Mouse (Mus musculus) stomach, embryonic 14.5 days (tissue): ENCODE data around the gene Farsa. TPM values are rescaled to one million over a fixed set of nuclear protein-coding genes. Genes with fewer than 3 reads are reported as not detected.

ENCODE experiments used
- ATAC-seq: fragments of 200-750 bp; cut with Nextera tagmentation; 2 replicates; pipeline ENCODE4 v1.8.0; 2017; ENCODE audit warnings: low read depth, moderate TSS enrichment; ENCODE audit not compliant: insufficient number of reproducible peaks, insufficient read depth, low FRiP score
- H3K27ac ChIP-seq: fragments of 300-500 bp; sonication (generic); 2 replicates; pipeline ENCODE4 v1.5.1; 2014; ENCODE audit warnings: mild to moderate bottlenecking, low read length, moderate library complexity, mixed read lengths
- H3K27me3 ChIP-seq: fragments of 300-500 bp; sonication (generic); 2 replicates; pipeline ENCODE4 v1.6.1; 2014; ENCODE audit warnings: low read length, control low read depth, mixed read lengths; ENCODE audit not compliant: control insufficient read depth, insufficient read depth
- H3K36me3 ChIP-seq: fragments of 300-500 bp; sonication (generic); 2 replicates; pipeline ENCODE4 v1.6.1; 2014; ENCODE audit warnings: mild to moderate bottlenecking, control low read depth, low read length, moderate library complexity, mixed read lengths; ENCODE audit not compliant: control insufficient read depth, insufficient read depth
- H3K4me1 ChIP-seq: fragments of 300-500 bp; sonication (generic); 2 replicates; pipeline ENCODE4 v1.6.1; 2014; ENCODE audit warnings: low read length, control low read depth, mixed read lengths; ENCODE audit not compliant: control insufficient read depth, insufficient read depth
- H3K4me2 ChIP-seq: fragments of 300-500 bp; sonication (generic); replicated peaks from 2 replicates; pipeline ENCODE4 v1.6.1; 2014; ENCODE audit warnings: low read depth, low read length, control low read depth
- H3K4me3 ChIP-seq: fragments of 300-500 bp; sonication (generic); 2 replicates; pipeline ENCODE4 v1.5.1; 2014; ENCODE audit warnings: low read depth, low read length, control low read depth
- H3K9ac ChIP-seq: fragments of 300-500 bp; sonication (generic); replicated peaks from 2 replicates; pipeline ENCODE4 v1.6.1; 2014; ENCODE audit warnings: low read depth, mild to moderate bottlenecking, control low read depth, low read length, moderate library complexity, mixed read lengths
- H3K9me3 ChIP-seq: fragments of 300-500 bp; sonication (generic); 2 replicates; pipeline ENCODE4 v1.6.1; 2016; ENCODE audit warnings: low read depth, low read length, control low read depth; ENCODE audit not compliant: control insufficient read depth
- WGBS: fragments of 180-500 bp; shearing (Covaris S2); extraction: QIAGEN DNeasy Blood & Tissue Kit; methylation state at CpG from one replicate; pipeline ENCODE4 v1.1.7; 2014; 5-methylcytosine and 5-hydroxymethylcytosine counted together
- polyA plus RNA-seq: library from polyadenylated mRNA; unstranded; fragments of >200 nt; fragmentation: Nextera tagmentation; extraction: Ambion mirVana; gene quantifications from 2 replicates; pipeline ENCODE4 v1.2.1, GENCODE M21; 2014

The Farsa gene
- polyA plus RNA-seq, 1 experiment from 2014 or later: 88.9 TPM

DNA sequence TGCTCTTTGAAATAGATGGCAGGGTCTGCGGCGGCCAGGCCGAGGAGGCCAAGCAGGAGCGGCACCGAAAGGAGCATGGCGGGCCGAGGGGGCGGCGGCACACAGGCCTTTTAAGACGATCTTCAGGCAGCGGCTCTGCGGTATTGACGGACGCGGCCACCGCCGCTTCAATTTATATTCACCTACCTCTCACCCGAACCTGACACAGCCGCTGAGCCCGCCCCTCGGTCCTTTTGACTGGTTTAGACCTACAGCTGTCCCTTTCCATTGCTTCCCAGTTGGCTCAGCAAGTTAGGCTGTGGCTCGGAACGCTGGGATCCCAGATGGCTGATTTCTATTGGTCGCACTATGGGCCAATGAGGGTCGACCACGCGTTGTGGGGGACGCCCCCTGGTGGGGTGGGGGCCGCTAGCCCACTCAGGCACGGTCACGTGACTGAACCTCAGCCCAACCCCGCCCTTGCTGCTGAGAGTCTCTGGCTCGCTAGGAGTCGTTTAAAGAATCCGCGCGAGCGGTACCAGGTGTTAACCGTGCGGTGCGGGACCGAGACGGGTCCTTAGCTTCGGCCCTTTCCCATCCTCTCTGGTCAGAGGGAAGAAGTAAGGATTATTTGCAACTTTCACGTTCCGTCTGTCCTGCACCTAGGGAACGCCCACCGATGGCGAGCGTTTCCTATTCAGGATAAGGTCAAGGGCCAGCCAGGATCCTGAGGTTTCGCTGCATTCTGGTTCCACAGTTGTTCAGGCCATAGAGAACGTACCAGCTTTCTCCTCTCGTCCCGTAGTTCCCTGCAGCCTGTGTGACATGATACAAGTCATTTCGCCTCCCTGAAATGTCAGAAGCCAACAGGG lies 9.8 kb upstream of the Farsa start, which contains the start of gene Calr:
Calr (minus strand) TSS at position 213 of the 851 bp plus-strand sequence.
- H3K4me3 ChIP-seq: peak within 1 kb of the TSS; percentile 93
- H3K36me3 ChIP-seq: peaks cover 39% of the 10 kb centered on the region
- H3K27ac ChIP-seq: peak within 1 kb of the TSS; percentile 82
- peak within 1 kb of the TSS; percentile 97 for H3K9ac ChIP-seq
- no peaks in the 10 kb centered on the region for H3K27me3 ChIP-seq
- peaks cover 20% of the 10 kb centered on the region for H3K4me1 ChIP-seq
- H3K4me2 ChIP-seq: peak within 1 kb of the TSS; percentile 80
- H3K9me3 ChIP-seq: no peaks in the 10 kb centered on the region
- peak; percentile 100 for ATAC-seq
- WGBS: under 1% methylated on average over 55 of the region's 55 CpGs

DNA sequence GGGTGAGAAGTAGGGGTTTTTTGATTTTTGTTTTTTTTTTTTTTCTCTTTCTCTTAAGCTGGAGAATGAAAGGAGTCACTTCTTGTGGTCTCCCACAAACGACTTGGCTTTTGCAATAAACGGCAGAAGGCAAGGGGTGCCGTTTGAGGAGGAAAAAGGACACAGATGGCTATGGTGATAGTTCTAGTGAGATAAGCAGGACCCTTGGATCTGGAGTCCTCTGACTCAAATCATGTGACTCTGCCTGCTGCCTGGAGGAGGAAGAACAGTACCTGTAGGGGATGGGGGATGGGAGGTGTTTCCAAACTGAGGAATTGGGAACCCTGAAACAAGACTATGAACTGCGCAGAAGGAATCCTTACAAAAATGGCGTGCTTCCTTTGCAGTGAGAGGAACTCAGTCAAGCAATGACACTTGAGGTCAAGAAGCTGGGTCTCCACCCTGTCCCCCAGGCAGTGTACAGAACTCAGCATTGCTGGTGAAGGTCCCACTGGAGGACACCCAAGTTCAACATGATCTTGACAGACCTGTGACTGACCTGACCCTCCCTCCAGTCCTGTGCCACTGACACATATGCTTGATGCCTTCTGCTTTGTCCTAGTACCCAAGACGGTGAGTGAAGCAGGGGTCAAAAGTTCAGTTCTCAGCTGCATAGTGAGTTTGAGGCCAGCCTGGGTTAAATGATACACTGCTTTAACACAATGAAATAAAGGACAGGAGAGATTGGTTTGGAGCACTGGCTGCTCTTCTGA lies 8.9 kb upstream of the Farsa start:
- WGBS: 46% methylated on average over 6 of the region's 6 CpGs
- Histone ChIP-seq H3K4me3 (peak overlapping the region; percentile 93), H3K9me3 (no peaks in the 10 kb centered on the region), H3K4me2 (peak overlapping the region; percentile 80), H3K27me3 (no peaks in the 10 kb centered on the region), H3K4me1 (peaks cover 20% of the 10 kb centered on the region), H3K27ac (peak overlapping the region; percentile 82), H3K9ac (peak overlapping the region; percentile 64; the same call in 1 of the 2 replicates), H3K36me3 (peaks cover 30% of the 10 kb centered on the region)
- ATAC-seq: no peak

DNA sequence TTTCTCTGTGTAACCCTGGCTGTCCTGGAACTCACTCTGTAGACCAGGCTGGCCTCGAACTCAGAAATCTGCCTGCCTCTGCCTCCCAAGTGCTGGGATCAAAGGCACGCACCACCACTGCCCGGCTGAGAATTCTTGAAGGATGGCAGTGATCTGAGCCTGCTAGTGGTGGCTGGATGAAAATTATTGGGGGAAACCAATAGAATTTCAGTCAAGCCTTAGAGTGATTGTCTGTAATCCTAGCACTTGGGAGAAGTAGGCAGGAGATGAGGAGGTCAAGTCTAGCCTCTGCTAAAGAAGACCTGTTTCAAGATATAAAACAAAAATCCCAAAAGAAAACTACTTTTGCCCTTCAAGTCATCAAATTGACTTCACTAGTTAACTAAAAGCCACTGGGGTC lies 355 bp upstream of the Farsa start:
- Histone ChIP-seq H3K36me3 (peaks cover 15% of the 10 kb centered on the region), H3K4me3 (peak overlapping the region; percentile 91; the same call in 1 of the 2 replicates), H3K4me1 (peaks cover 11% of the 10 kb centered on the region), H3K4me2 (no peak overlapping the region), H3K9ac (no peak overlapping the region), H3K27ac (no peak overlapping the region), H3K9me3 (no peaks in the 10 kb centered on the region), H3K27me3 (no peaks in the 10 kb centered on the region)
- ATAC-seq: no peak
- WGBS: 97% methylated on average over 3 of the region's 3 CpGs

DNA sequence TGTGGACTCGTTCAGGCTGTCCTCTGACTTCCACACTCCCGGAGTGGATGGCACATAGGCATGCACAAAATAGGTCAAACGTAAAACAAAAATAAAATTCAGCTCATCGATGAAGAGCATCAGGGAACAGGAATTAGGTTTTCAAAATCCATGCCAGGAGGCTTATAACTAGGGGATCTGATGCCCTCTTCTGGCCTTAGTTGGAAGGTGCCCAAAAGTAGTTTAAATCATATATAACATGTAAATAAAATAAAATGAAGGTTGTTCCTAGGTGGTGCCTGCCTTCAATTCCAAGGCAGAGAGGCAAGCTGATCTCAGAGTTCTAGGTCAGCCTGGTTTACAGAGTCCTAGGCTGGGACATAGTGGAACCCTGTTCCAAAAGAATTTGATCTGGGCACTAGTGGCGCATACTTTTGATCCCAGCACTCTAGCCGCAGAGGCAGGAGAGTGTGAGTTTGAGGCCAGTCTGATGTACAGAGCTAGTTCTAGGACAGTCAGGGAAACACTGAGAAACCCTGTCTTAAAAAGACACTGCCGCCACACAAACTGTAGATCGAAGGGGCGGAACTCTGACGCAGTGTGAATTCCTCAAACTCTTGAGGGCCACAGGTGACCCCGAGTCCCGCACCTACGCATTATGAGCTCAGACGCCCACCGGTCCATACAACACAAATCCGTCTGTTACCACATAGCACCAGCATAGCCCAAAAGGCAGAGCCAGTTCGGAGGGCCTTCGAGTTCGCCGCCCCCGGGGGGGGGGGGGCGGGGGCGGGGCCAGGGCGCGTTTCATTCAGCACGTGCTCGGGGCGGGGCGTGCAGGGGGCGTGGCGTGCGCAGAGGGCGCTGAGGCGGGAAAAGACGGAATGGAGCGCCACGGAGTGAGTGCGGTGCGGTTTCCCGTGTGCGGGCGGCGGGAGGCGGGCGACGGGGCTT lies 14.9 kb downstream of the Farsa start, which contains the start of gene Syce2:
Syce2 (plus strand) TSS at position 736 of the 933 bp plus-strand sequence.
- WGBS: 15% methylated on average over 35 of the region's 46 CpGs
- no peak within 1 kb of the TSS for H3K27ac ChIP-seq

DNA sequence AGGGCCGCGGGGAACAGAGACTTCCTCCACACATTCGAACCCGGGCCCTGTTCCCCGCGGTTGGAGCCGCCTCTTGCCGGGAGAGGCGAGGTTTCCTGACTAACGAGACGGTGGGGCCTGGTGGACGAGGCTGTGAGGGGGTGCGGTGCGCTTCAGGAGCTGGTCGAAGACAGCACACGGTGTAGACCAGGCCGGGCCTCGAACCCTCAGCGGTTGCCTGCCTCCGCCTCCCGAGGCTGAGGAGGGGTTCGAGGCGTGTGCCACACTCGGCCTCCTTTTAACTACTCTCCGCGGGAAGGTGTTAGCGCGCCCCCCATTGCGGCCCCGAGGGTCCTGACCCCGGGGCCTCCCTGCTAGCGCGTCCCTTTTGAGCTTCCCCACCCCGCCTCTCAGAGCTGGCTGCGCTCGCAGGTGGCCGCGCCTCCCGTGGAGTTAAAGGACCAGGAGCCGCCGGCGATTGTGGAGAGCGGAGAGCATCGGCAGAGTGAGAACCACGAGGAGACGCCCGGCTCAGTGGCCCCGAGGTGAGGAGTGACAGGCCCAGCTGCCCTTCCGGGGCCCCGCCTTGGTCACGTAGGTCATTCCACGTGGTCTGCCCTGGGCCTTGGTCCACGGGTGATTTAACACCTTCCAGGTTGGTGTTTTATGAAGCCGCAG lies 15.6 kb downstream of the Farsa start:
- Histone ChIP-seq H3K4me3 (peak overlapping the region; percentile 49), H3K27ac (no peak overlapping the region), H3K9ac (peak overlapping the region; percentile 45; the same call in 1 of the 2 replicates), H3K4me2 (peak overlapping the region; percentile 99), H3K9me3 (no peaks in the 10 kb centered on the region), H3K4me1 (peaks cover 9% of the 10 kb centered on the region; the same call in 1 of the 2 replicates), H3K36me3 (peaks cover 16% of the 10 kb centered on the region), H3K27me3 (no peaks in the 10 kb centered on the region)
- ATAC-seq: peak; percentile 48
- WGBS: 2% methylated on average over 54 of the region's 54 CpGs

More for the DNA sequence above, 14.9 kb downstream of the Farsa start, which contains the start of gene Syce2:
- no peaks in the 10 kb centered on the region for H3K9me3 ChIP-seq
- peak within 1 kb of the TSS; percentile 45; the same call in 1 of the 2 replicates for H3K9ac ChIP-seq
- peak; percentile 75 for ATAC-seq
- peak within 1 kb of the TSS; percentile 99 for H3K4me2 ChIP-seq
- peaks cover 9% of the 10 kb centered on the region; the same call in 1 of the 2 replicates for H3K4me1 ChIP-seq
- H3K4me3 ChIP-seq: peak within 1 kb of the TSS; percentile 49
- H3K27me3 ChIP-seq: no peaks in the 10 kb centered on the region
- peaks cover 24% of the 10 kb centered on the region for H3K36me3 ChIP-seq

DNA sequence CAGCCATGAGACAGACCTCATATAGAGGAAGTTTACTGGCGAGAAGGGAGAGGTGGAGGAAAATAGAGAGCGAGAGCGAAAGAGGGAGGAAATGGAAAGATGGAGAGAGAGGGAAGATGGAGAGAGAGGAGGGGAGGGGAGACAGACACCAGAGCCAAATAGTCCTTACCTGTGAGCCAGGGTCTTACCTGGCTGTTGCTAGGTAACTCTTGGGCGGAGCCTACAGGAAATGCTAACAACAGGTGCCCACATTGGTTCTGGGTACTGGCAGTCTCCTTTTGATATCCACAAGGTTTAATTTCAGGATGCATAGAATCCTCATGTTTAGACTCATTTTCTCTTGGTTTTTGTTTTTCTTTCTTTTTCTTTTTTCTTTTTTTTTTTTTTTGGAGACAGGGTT lies 16.2 kb downstream of the Farsa start:
- Histone ChIP-seq H3K4me2 (peak overlapping the region; percentile 99), H3K27ac (no peak overlapping the region), H3K9ac (no peak overlapping the region), H3K27me3 (no peaks in the 10 kb centered on the region), H3K36me3 (peaks cover 10% of the 10 kb centered on the region), H3K9me3 (no peaks in the 10 kb centered on the region), H3K4me1 (peaks cover 9% of the 10 kb centered on the region; the same call in 1 of the 2 replicates), H3K4me3 (peak overlapping the region; percentile 49)
- 56% methylated on average over 4 of the region's 4 CpGs for WGBS
- ATAC-seq: no peak

DNA sequence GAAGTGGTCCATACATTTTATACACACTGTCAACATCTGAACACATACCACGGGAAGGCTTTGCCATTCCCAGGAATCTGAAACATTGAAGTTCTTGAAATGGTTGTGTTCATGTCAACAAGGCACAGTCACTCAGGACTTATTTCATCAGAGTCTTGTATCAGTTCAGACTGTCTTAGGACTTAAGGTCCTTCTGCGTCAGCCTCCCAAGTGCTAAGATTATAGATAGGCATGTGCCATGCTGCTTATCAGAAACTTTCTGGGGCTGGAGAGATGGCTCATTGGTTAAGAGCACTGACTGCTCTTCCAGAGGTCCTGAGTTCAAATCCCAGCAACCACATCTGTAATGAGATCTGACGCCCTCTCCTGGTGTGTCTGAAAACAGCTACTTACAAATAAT lies 17.6 kb downstream of the Farsa start:
- no peaks in the 10 kb centered on the region for H3K27me3 ChIP-seq
- peaks cover 9% of the 10 kb centered on the region; the same call in 1 of the 2 replicates for H3K4me1 ChIP-seq
- no peak overlapping the region for H3K27ac ChIP-seq
- ATAC-seq: no peak
- H3K9ac ChIP-seq: no peak overlapping the region
- H3K4me3 ChIP-seq: no peak overlapping the region
- H3K36me3 ChIP-seq: no peaks in the 10 kb centered on the region; the same call in 1 of the 2 replicates
- WGBS: 89% methylated on average over 3 of the region's 3 CpGs
- H3K9me3 ChIP-seq: no peaks in the 10 kb centered on the region
- H3K4me2 ChIP-seq: no peak overlapping the region
